Mouse (Mus musculus): ENCODE data around the gene Tmem151b. TPM values are rescaled to one million over a fixed set of nuclear protein-coding genes. Genes with fewer than 3 reads are reported as not detected.

Gene Tmem151b
- polyA plus RNA-seq, 1 experiment from 2014 or later, result 1.0 TPM

GRCm38 (mm10) chr17:45506700-45507189 is 42.7 kb downstream of the Tmem151b start, which contains the start of gene Aars2:
Gene Aars2 (plus strand): TSS chr17:45506841.
- Histone ChIP-seq H3K9me3 (replicated peaks; ENCODE audit: control insufficient read depth, low read length) (no peaks in the 10 kb centered on the region), H3K36me3 (ENCODE audit: control insufficient read depth, insufficient read depth, low read length) (peaks cover 4% of the 10 kb centered on the region; the same call in 1 of the 2 replicates), H3K4me3 (ENCODE audit: low read depth, low read length) (peak within 1 kb of the TSS; percentile 79), H3K4me1 (ENCODE audit: control insufficient read depth, insufficient read depth, low read length) (0 out of 2 replicates have a peak, but pooled peaks cover 4% of the 10 kb centered on the region), H3K4me2 (peak within 1 kb of the TSS; percentile 60), H3K9ac (ENCODE audit: low read depth, low read length) (peak within 1 kb of the TSS; percentile 93), H3K27ac (ENCODE audit: low read depth, low read length) (peak within 1 kb of the TSS; percentile 77; the same call in 1 of the 2 replicates), H3K27me3 (ENCODE audit: control insufficient read depth, insufficient read depth, low read length) (no peaks in the 10 kb centered on the region)
- peak; percentile 86 for ATAC-seq (replicated peaks; ENCODE audit: insufficient number of reproducible peaks, low FRiP score, low TSS enrichment)
- whole genome bisulfite sequencing (ENCODE audit: insufficient replicate concordance), result under 1% methylated on average over 42 of the region's 42 CpGs

- peaks cover 6% of the 10 kb centered on the region; the same call in 1 of the 2 replicates for H3K4me1 ChIP-seq (ENCODE audit: control insufficient read depth, insufficient read depth, low read length)
- no peak overlapping the region for H3K4me2 ChIP-seq
- H3K27ac ChIP-seq (ENCODE audit: low read depth, low read length), result no peak overlapping the region
- no peak overlapping the region; the same call in 1 of the 2 replicates for H3K9ac ChIP-seq (ENCODE audit: low read depth, low read length)
- peaks cover 4% of the 10 kb centered on the region; the same call in 1 of the 2 replicates for H3K36me3 ChIP-seq (ENCODE audit: control insufficient read depth, insufficient read depth, low read length)
- no peaks in the 10 kb centered on the region for H3K27me3 ChIP-seq (ENCODE audit: control insufficient read depth, insufficient read depth, low read length)
- H3K9me3 ChIP-seq (replicated peaks; ENCODE audit: control insufficient read depth, low read length), result no peaks in the 10 kb centered on the region
- no peak for ATAC-seq (replicated peaks; ENCODE audit: insufficient number of reproducible peaks, low FRiP score, low TSS enrichment)
- WGBS (ENCODE audit: insufficient replicate concordance), result 70% methylated on average over 6 of the region's 6 CpGs
- no peak overlapping the region for H3K4me3 ChIP-seq (ENCODE audit: low read depth, low read length)
Observed at GRCm38 (mm10) chr17:45505941-45506465, 43.5 kb downstream of the Tmem151b start.

- H3K27me3 ChIP-seq (ENCODE audit: control insufficient read depth, insufficient read depth, low read length), result no peaks in the 10 kb centered on the region
- no peaks in the 10 kb centered on the region for H3K9me3 ChIP-seq (replicated peaks; ENCODE audit: control insufficient read depth, low read length)
- H3K4me1 ChIP-seq (ENCODE audit: control insufficient read depth, insufficient read depth, low read length), result peaks cover 9% of the 10 kb centered on the region; the same call in 1 of the 2 replicates
- WGBS (ENCODE audit: insufficient replicate concordance), result 45% methylated on average over 5 of the region's 5 CpGs
- no peak overlapping the region for H3K4me3 ChIP-seq (ENCODE audit: low read depth, low read length)
- ATAC-seq (replicated peaks; ENCODE audit: insufficient number of reproducible peaks, low FRiP score, low TSS enrichment), result no peak
- no peaks in the 10 kb centered on the region for H3K36me3 ChIP-seq (ENCODE audit: control insufficient read depth, insufficient read depth, low read length)
- H3K4me2 ChIP-seq, result no peak overlapping the region
- no peak overlapping the region for H3K9ac ChIP-seq (ENCODE audit: low read depth, low read length)
- H3K27ac ChIP-seq (ENCODE audit: low read depth, low read length), result no peak overlapping the region; the same call in 1 of the 2 replicates
Observed at GRCm38 (mm10) chr17:45503301-45503973, 46.0 kb downstream of the Tmem151b start.

DNA sequence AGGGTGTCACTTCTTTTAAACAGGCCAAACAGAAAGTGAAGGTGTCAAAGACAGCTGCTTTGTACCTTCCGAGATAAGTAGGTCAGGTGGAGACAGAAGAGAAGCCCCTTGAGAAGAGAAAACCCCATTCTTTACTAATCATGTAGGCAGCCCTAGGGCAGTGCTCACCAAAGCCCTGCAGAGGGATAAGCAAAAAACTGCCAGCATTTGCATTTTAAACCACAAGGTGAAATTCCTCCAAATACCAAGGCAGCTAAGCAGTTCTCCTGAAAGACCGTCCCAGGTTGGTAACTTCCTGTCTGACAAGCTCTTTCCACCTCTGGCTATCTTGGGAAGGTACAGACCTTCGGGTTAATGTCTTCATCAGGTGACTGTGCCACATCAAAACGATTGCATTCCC is 47.2 kb downstream of the Tmem151b start:
- Histone ChIP-seq H3K27me3 (ENCODE audit: control insufficient read depth, insufficient read depth, low read length) (no peaks in the 10 kb centered on the region), H3K4me3 (ENCODE audit: low read depth, low read length) (no peak overlapping the region), H3K4me2 (no peak overlapping the region), H3K9ac (ENCODE audit: low read depth, low read length) (no peak overlapping the region), H3K27ac (ENCODE audit: low read depth, low read length) (no peak overlapping the region), H3K9me3 (replicated peaks; ENCODE audit: control insufficient read depth, low read length) (no peaks in the 10 kb centered on the region), H3K36me3 (ENCODE audit: control insufficient read depth, insufficient read depth, low read length) (no peaks in the 10 kb centered on the region), H3K4me1 (ENCODE audit: control insufficient read depth, insufficient read depth, low read length) (peaks cover 8% of the 10 kb centered on the region; the same call in 1 of the 2 replicates)
- 55% methylated on average over 4 of the region's 4 CpGs for WGBS (ENCODE audit: insufficient replicate concordance)
- ATAC-seq (replicated peaks; ENCODE audit: insufficient number of reproducible peaks, low FRiP score, low TSS enrichment), result no peak

GRCm38 (mm10) chr17:45500981-45501380 is 48.5 kb downstream of the Tmem151b start:
- H3K9ac ChIP-seq (ENCODE audit: low read depth, low read length), result no peak overlapping the region
- H3K27ac ChIP-seq (ENCODE audit: low read depth, low read length), result no peak overlapping the region
- no peaks in the 10 kb centered on the region for H3K9me3 ChIP-seq (replicated peaks; ENCODE audit: control insufficient read depth, low read length)
- no peak overlapping the region for H3K4me2 ChIP-seq
- 37% methylated on average over 4 of the region's 4 CpGs for WGBS (ENCODE audit: insufficient replicate concordance)
- H3K4me1 ChIP-seq (ENCODE audit: control insufficient read depth, insufficient read depth, low read length), result peaks cover 6% of the 10 kb centered on the region; the same call in 1 of the 2 replicates
- no peaks in the 10 kb centered on the region for H3K36me3 ChIP-seq (ENCODE audit: control insufficient read depth, insufficient read depth, low read length)
- no peaks in the 10 kb centered on the region for H3K27me3 ChIP-seq (ENCODE audit: control insufficient read depth, insufficient read depth, low read length)
- no peak overlapping the region for H3K4me3 ChIP-seq (ENCODE audit: low read depth, low read length)
- ATAC-seq (replicated peaks; ENCODE audit: insufficient number of reproducible peaks, low FRiP score, low TSS enrichment), result no peak

- 46% methylated on average over 2 of the region's 2 CpGs for WGBS (ENCODE audit: insufficient replicate concordance)
- Histone ChIP-seq H3K27me3 (ENCODE audit: control insufficient read depth, insufficient read depth, low read length) (no peaks in the 10 kb centered on the region; the same call in 1 of the 2 replicates), H3K9me3 (replicated peaks; ENCODE audit: control insufficient read depth, low read length) (no peaks in the 10 kb centered on the region), H3K4me3 (ENCODE audit: low read depth, low read length) (no peak overlapping the region), H3K36me3 (ENCODE audit: control insufficient read depth, insufficient read depth, low read length) (no peaks in the 10 kb centered on the region), H3K4me2 (no peak overlapping the region), H3K4me1 (ENCODE audit: control insufficient read depth, insufficient read depth, low read length) (peaks cover 6% of the 10 kb centered on the region; the same call in 1 of the 2 replicates), H3K9ac (ENCODE audit: low read depth, low read length) (no peak overlapping the region), H3K27ac (ENCODE audit: low read depth, low read length) (no peak overlapping the region)
- no peak for ATAC-seq (replicated peaks; ENCODE audit: insufficient number of reproducible peaks, low FRiP score, low TSS enrichment)
Observed at GRCm38 (mm10) chr17:45499516-45499915, 50.0 kb downstream of the Tmem151b start.

DNA sequence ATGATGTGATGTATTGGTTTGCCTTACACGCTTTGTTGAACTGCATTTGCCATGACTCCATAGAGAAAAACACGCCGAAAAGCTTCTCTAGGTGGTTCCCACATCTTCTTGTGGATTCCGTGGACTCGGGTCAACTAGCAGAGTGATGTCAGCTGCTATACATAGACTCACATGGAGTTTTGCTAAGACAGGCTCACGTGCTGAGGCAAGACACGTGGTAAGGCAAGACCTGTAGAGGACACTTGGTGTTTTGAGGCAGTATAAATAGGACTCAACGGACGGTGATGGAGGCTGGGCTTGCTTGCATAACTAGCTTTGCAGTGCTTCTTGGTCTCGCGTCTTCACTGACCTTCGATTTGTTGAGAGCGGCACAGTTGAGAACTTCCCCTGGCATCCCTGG is 51.1 kb downstream of the Tmem151b start:
- H3K4me2 ChIP-seq, result no peak overlapping the region
- H3K9me3 ChIP-seq (replicated peaks; ENCODE audit: control insufficient read depth, low read length), result no peaks in the 10 kb centered on the region
- no peak overlapping the region for H3K4me3 ChIP-seq (ENCODE audit: low read depth, low read length)
- ATAC-seq (replicated peaks; ENCODE audit: insufficient number of reproducible peaks, low FRiP score, low TSS enrichment), result no peak
- peaks cover 6% of the 10 kb centered on the region; the same call in 1 of the 2 replicates for H3K4me1 ChIP-seq (ENCODE audit: control insufficient read depth, insufficient read depth, low read length)
- no peak overlapping the region for H3K9ac ChIP-seq (ENCODE audit: low read depth, low read length)
- no peaks in the 10 kb centered on the region; the same call in 1 of the 2 replicates for H3K27me3 ChIP-seq (ENCODE audit: control insufficient read depth, insufficient read depth, low read length)
- H3K27ac ChIP-seq (ENCODE audit: low read depth, low read length), result no peak overlapping the region
- 73% methylated on average over 13 of the region's 13 CpGs for WGBS (ENCODE audit: insufficient replicate concordance)
- H3K36me3 ChIP-seq (ENCODE audit: control insufficient read depth, insufficient read depth, low read length), result no peaks in the 10 kb centered on the region

DNA sequence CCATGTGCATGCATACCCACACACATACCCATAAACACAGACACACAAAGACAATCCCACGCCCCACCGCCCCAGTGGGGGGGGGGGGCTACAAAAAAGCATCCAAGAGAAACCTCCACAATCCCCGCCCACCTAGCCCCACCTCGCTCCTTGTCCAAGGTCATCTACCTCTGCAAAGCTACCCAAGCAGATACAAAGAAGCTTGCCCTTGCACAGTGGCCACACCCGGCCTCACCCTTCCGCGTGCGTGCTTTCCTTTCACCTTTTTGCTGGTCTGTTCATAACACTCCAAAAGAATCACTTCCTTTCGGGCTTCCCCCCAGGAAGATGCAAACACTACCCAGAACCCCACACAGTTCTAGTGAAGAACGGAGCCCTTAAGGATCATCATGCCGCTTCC is 54.1 kb downstream of the Tmem151b start:
- Histone ChIP-seq H3K4me1 (ENCODE audit: control insufficient read depth, insufficient read depth, low read length) (no peaks in the 10 kb centered on the region), H3K4me2 (no peak overlapping the region), H3K9me3 (replicated peaks; ENCODE audit: control insufficient read depth, low read length) (no peaks in the 10 kb centered on the region), H3K4me3 (ENCODE audit: low read depth, low read length) (no peak overlapping the region), H3K27me3 (ENCODE audit: control insufficient read depth, insufficient read depth, low read length) (no peaks in the 10 kb centered on the region; the same call in 1 of the 2 replicates), H3K27ac (ENCODE audit: low read depth, low read length) (no peak overlapping the region), H3K36me3 (ENCODE audit: control insufficient read depth, insufficient read depth, low read length) (no peaks in the 10 kb centered on the region), H3K9ac (ENCODE audit: low read depth, low read length) (no peak overlapping the region)
- WGBS (ENCODE audit: insufficient replicate concordance), result 77% methylated on average over 11 of the region's 11 CpGs
- ATAC-seq (replicated peaks; ENCODE audit: insufficient number of reproducible peaks, low FRiP score, low TSS enrichment), result no peak

Data from heart, embryonic 11.5 days (tissue).